Mouse (Mus musculus): Measurements from ENCODE around the gene Glb1. TPM values are rescaled to one million over a fixed set of nuclear protein-coding genes. Genes with fewer than 3 reads are reported as not detected.
"Not testable (repeated sequence)": the region's sequence is repeated elsewhere in the genome, so short reads cannot be mapped to it uniquely, and the experiment has no call there.

Glb1 gene
- 22.9 and 26.9 TPM in 2 replicates for polyA plus RNA-seq (2015; fragmentation: Nextera tagmentation; extraction: Ambion mirVana)

DNA sequence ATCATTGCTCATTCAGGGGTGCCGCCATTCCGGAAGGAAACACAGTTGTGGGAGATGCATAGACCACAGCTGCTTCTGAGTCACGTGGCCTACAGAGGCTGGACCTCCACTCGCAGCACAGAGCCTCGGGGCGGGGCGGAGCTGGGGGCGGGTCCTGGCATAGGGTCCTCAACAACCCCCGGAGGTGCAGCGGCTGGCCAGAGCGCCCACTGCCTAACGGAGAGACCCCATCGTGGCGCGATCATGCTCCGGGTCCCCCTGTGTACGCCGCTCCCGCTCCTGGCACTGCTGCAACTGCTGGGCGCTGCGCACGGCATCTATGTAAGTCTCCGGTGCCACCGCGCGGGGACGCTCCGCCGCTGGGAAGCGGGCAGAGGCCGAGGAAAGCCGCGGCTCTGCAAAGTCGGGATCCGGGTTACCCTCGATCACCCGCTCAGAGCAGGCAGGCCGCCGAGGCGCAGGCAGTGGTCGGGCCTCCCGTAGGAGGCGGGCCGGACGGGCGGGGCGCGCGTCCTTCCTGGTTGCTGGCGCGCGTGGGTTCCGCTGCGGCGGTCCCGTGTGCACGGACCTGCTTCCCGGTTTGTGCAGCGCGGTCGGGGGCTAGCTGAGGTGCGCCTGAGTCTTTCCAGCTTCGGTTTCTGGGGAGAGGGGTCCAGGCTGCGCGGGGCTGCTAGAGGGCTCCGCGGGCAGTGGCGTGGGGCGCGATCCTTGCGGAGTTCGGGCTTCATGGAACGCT, at the start of gene Glb1, which contains the start of gene Tmppe:
Gene Glb1 (plus strand): TSS at position 128 of the 736 bp plus-strand sequence.
Gene Tmppe (plus strand): TSS at position 157 of the 736 bp plus-strand sequence.
- ATAC-seq (ENCODE audit: low read depth) = peak; percentile 99
- H3K36me3 ChIP-seq = peaks cover 22% of the 10 kb centered on the region

DNA sequence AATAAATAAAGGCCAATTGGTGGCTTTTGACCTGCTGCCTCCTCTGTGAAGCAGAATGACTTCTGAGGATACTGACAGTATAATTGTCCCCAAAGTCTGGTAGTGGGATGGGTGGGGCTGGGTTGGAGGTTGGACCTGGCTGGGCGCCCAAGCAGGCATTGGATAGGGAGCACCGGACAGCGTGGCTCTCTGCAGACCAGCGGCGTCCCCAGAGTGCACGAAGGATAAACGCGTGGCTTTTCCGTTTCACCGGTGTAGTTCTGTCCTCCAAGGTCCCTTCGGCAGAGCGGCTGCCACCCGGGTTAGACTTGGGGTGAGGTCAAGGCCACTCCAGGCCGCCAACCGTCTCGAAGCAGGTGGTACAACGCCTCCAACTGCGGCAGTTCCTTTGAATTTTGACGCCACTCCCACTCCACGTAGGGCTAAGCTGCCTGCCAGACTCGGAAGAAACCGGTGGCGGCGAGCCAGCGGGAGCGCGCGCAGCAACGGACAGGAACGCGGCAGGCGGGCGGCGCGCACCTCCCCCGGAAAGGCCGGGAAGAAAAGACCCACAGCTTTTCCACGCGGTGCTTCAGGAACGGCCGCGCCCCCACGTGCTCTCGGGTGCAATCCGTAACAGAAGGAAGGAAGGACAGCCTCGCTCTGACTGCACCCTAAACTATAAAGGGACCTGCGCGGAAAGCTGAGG, 32.9 kb upstream of the Glb1 start:
- Histone ChIP-seq H3K4me1 (replicated peaks) (peaks cover 12% of the 10 kb centered on the region; the same call in 1 of the 2 replicates), H3K36me3 (no peaks in the 10 kb centered on the region), H3K9me3 (no peaks in the 10 kb centered on the region), H3K27ac (replicated peaks) (0 out of 2 replicates have a peak overlapping the region, but pooled peaks have one; percentile 7), H3K9ac (peak overlapping the region; percentile 76), H3K4me3 (peak overlapping the region; percentile 54), H3K27me3 (peaks cover 14% of the 10 kb centered on the region), H3K4me2 (peak overlapping the region; percentile 86)
- WGBS = 1% methylated on average over 48 of the region's 48 CpGs
- ATAC-seq (ENCODE audit: low read depth) = peak; percentile 86

More for the DNA sequence above, at the start of gene Glb1, which contains the start of gene Tmppe:
- peak within 1 kb of the TSS; percentile 92 for H3K27ac ChIP-seq (replicated peaks)
- WGBS = under 1% methylated on average over 73 of the region's 73 CpGs
- peaks cover 13% of the 10 kb centered on the region for H3K4me1 ChIP-seq (replicated peaks)
- peaks cover 15% of the 10 kb centered on the region for H3K9me3 ChIP-seq
- H3K27me3 ChIP-seq = 0 out of 2 replicates have a peak, but pooled peaks cover 3% of the 10 kb centered on the region
- peak within 1 kb of the TSS; percentile 80 for H3K4me2 ChIP-seq
- H3K9ac ChIP-seq = peak within 1 kb of the TSS; percentile 80
- peak within 1 kb of the TSS; percentile 86 for H3K4me3 ChIP-seq

DNA sequence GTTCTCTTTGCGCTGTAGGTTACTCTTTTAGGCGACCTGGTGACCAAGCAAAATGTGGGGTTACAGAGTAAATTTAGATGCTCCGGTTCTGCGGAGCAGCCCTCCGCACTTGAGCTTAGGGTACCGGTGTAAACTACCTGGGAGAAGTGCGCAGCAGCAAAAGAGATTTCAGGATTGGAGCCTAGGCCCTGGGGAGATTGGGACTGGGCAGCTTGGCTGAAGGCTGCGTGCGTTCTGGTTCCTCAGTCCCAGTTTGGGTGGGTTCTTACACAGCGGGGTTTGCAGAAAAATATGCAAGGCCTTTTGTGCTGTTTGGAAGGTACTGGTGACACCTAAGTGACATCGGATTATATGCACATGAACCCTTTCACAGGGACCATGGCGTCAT, 32.4 kb upstream of the Glb1 start:
- Histone ChIP-seq H3K36me3 (no peaks in the 10 kb centered on the region), H3K27ac (replicated peaks) (0 out of 2 replicates have a peak overlapping the region, but pooled peaks have one; percentile 7), H3K4me3 (peak overlapping the region; percentile 54), H3K4me1 (replicated peaks) (peaks cover 12% of the 10 kb centered on the region; the same call in 1 of the 2 replicates), H3K4me2 (peak overlapping the region; percentile 86), H3K27me3 (peaks cover 14% of the 10 kb centered on the region), H3K9me3 (no peaks in the 10 kb centered on the region), H3K9ac (peak overlapping the region; percentile 76)
- peak; percentile 57 for ATAC-seq (ENCODE audit: low read depth)
- 18% methylated on average over 12 of the region's 12 CpGs for WGBS

DNA sequence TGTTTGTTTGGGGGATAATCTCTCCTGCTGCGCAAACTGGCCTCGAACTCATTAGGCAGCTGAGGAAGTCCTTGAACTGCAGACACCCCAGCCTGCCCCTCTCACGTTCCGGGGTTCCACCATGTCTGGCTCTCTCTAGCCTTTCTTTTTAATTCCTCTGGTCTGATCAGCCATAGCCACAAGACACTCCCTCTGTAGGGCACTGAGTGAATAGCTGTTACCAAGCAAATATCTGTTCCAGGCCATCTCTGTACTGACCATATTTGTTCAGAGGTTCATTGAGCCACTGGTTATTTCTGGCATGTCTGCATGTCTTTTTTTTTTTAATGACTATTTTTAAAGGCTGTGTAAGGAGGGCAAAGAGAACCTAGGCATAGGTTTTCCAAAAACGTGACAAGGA, 31.5 kb upstream of the Glb1 start:
- H3K4me2 ChIP-seq; H3K9me3 ChIP-seq; H3K9ac ChIP-seq; H3K36me3 ChIP-seq; H3K4me3 ChIP-seq; H3K27ac ChIP-seq (replicated peaks): not testable (repeated sequence)
- peaks cover 12% of the 10 kb centered on the region; the same call in 1 of the 2 replicates for H3K4me1 ChIP-seq (replicated peaks)
- peaks cover 14% of the 10 kb centered on the region for H3K27me3 ChIP-seq
- WGBS = 72% methylated on average over 5 of the region's 5 CpGs
- 0 out of 2 replicates have a peak, but pooled peaks have one; percentile 13 for ATAC-seq (ENCODE audit: low read depth)

DNA sequence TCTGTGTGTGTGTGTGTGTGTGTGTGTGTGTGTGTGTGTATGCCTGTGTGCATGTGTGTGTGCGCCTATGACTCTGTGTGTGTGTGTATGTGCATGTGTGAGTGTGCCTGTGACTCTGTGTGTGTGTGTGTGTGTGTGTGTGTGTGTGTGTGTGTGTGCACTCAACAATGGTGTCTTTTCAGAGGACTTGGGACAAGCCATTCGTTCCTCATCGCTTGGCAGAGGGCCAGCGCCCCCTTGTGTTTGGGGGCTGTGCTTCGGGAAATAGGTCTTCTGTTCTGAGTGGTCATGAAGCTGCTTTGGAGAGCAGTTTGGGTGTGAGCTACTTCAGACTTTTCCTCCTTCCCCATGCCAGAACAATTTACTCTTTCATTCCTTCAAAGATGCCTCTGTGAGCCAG, 29.2 kb upstream of the Glb1 start:
- not testable (repeated sequence) for H3K27ac ChIP-seq (replicated peaks); H3K9me3 ChIP-seq; H3K9ac ChIP-seq; H3K27me3 ChIP-seq; H3K4me2 ChIP-seq; H3K4me3 ChIP-seq; H3K36me3 ChIP-seq; ATAC-seq (ENCODE audit: low read depth)
- peaks cover 12% of the 10 kb centered on the region; the same call in 1 of the 2 replicates for H3K4me1 ChIP-seq (replicated peaks)
- WGBS = 22% methylated on average over 5 of the region's 5 CpGs

DNA sequence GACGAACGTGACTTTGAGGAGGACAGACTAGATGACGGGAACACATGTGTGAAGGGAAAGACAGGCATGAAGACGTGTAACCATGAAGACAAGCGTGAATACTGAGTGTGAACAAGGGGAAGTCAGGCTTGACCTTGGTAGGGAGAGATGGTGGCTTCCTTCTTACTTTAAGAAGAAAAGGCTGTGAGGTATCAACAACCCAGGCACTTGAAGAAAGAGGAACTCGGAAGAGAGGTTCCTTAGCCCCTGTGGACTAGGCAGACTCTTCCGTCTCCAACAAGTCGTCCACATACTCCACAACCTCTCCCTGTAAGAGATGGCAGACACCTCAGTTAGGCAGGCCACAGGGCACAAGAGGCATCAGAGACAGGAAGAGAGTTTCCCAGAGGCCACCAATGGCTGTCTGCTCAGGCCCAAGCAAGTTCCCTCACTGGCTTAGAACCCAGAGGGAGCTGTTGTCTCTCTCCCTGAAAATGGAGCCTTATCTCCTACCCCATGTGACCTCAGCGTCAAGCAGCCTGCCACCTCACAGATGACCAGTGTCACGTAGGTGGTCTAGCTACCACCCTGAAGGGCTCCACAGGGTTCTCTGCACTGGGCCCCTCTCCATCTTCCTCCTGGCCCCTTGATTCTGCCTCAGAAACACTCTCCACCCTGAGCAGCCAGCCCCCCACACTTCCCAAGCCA, 25.5 kb upstream of the Glb1 start:
- Histone ChIP-seq H3K27ac (replicated peaks) (no peak overlapping the region), H3K4me1 (replicated peaks) (no peaks in the 10 kb centered on the region), H3K4me2 (no peak overlapping the region), H3K9me3 (no peaks in the 10 kb centered on the region), H3K4me3 (no peak overlapping the region), H3K27me3 (no peaks in the 10 kb centered on the region), H3K9ac (no peak overlapping the region), H3K36me3 (no peaks in the 10 kb centered on the region)
- ATAC-seq (ENCODE audit: low read depth) = no peak
- 89% methylated on average over 10 of the region's 10 CpGs for WGBS

DNA sequence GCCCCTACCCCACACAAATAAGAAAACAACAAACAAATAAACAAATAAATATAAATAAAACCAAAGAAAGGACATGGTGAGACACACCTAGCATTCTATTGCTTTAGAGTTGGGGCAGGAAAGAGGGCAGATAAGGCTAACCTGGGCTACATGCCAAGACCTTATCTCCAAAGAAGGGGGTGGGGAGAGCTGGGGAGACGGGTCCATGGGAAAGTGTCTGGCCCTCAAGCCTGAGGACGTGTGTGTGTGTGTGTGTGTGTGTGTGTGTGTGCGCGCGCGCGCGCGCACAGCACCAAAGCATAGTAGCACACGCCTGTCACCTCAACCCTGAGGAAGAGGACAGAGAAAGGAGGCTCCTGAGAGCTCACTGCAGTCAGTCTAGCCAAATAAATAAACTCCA, 23.7 kb upstream of the Glb1 start:
- Histone ChIP-seq H3K36me3 (no peaks in the 10 kb centered on the region), H3K4me2 (no peak overlapping the region), H3K27me3 (no peaks in the 10 kb centered on the region), H3K9me3 (no peaks in the 10 kb centered on the region), H3K9ac (no peak overlapping the region), H3K4me1 (replicated peaks) (no peaks in the 10 kb centered on the region), H3K4me3 (no peak overlapping the region), H3K27ac (replicated peaks) (no peak overlapping the region)
- 96% methylated on average over 10 of the region's 10 CpGs for WGBS
- no peak for ATAC-seq (ENCODE audit: low read depth)

DNA sequence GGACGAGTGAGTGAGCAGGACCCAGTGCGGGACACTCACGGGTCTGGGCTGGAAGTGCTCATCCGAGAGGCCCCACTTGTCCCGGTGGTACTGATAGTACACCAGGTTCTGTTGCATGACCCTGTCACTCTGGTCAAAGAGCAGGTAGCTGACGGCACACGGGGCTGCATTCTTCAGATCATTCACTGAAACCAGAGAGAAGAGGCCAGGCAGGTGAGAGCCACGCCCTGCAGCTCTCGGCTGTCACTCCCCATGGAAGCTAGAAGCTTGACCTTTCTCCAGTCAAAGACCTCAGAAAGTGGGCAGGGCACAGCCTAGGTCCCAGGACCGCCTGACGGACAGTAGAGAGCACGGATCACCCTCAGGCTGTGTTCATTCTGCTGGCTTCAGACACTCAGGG, 21.0 kb upstream of the Glb1 start:
- H3K4me2 ChIP-seq = no peak overlapping the region
- WGBS = 90% methylated on average over 12 of the region's 12 CpGs
- no peaks in the 10 kb centered on the region for H3K27me3 ChIP-seq
- H3K27ac ChIP-seq (replicated peaks) = no peak overlapping the region
- no peak for ATAC-seq (ENCODE audit: low read depth)
- no peaks in the 10 kb centered on the region for H3K4me1 ChIP-seq (replicated peaks)
- H3K4me3 ChIP-seq = no peak overlapping the region
- no peak overlapping the region for H3K9ac ChIP-seq
- no peaks in the 10 kb centered on the region for H3K9me3 ChIP-seq
- H3K36me3 ChIP-seq = no peaks in the 10 kb centered on the region

DNA sequence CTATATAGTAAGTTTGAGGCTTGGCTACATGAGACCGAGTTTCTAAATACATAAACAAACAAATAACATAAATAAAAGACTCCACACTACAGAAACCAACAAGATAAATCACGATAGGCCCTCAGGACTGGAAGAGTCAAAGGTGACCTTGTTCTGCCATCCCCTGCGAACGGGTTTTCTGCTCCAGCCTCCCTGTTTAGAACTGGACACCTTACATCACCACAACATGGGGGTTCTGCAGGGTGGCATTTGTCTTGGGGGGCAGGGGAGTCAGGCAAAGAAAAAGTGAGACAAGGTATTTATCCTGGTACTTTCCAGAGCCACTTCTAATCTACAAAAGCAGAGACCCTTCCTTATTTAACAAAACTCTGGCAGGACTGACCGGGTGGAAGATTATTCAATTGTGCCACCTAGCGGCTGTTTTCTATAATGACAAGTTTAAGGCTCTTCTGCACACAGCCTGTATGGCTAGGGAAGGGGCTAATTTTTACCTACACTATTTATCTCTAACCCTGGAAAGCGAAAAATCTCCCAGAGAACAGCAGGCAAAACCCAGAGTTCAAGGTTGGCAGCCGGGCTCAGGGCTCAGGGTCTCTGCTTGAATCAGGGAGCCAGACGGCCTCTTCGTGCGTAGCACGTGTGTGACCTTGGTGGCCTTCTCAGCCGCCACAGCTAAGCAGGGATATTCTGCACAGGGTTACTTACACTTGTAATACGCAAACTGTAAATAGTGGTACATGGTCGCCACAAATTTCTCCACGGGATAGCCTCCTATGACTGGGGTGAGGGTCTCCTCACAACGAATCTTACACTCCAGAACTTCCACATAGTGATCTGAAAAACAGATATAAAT, 19.8 kb upstream of the Glb1 start:
- no peak overlapping the region for H3K4me2 ChIP-seq
- peak; percentile 69; the same call in 1 of the 2 replicates for ATAC-seq (ENCODE audit: low read depth)
- H3K27ac ChIP-seq (replicated peaks) = no peak overlapping the region
- H3K4me1 ChIP-seq (replicated peaks) = no peaks in the 10 kb centered on the region
- 71% methylated on average over 17 of the region's 17 CpGs for WGBS
- no peak overlapping the region for H3K4me3 ChIP-seq
- no peak overlapping the region for H3K9ac ChIP-seq
- no peaks in the 10 kb centered on the region for H3K27me3 ChIP-seq
- no peaks in the 10 kb centered on the region for H3K36me3 ChIP-seq
- H3K9me3 ChIP-seq = no peaks in the 10 kb centered on the region

DNA sequence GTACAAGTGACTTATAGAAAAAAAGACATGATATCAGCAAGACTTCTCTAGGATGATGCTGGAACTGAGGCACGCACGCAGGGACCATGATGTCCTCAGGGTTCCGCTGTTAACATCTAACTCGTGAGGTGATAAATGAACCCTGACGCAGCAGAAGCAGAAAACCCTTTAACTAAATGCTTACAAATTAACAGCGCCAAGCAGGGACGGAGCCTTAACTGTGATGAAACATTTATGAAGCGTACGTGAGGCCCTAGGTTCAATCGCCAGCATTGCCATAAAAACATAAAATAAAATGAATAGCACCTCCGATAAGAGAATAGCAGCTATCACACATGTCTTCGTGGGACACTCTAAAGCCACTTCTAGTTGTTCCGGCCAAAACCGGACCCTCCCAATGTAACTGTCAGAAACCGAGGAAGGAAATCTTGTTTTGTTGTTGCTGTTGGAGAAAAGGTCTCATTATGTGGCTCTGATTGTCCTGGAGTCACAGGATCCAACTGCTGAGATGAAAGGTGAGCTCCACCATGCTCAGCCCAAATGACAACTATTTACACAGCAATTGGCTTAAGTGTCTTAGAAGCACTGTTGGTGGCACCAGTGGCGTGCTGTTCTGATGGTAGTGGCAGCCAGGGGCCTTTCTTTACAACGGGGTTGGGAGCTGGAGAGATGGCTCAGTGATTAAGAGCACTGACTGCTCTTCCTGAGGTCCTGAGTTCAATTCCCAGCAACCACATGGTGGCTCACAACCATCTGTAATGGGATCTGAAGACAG, 17.8 kb upstream of the Glb1 start:
- Histone ChIP-seq H3K4me2 (no peak overlapping the region), H3K9me3 (no peaks in the 10 kb centered on the region), H3K4me1 (replicated peaks) (no peaks in the 10 kb centered on the region), H3K27ac (replicated peaks) (no peak overlapping the region), H3K4me3 (no peak overlapping the region), H3K9ac (no peak overlapping the region), H3K36me3 (no peaks in the 10 kb centered on the region), H3K27me3 (no peaks in the 10 kb centered on the region)
- WGBS = 50% methylated on average over 17 of the region's 17 CpGs
- no peak for ATAC-seq (ENCODE audit: low read depth)

DNA sequence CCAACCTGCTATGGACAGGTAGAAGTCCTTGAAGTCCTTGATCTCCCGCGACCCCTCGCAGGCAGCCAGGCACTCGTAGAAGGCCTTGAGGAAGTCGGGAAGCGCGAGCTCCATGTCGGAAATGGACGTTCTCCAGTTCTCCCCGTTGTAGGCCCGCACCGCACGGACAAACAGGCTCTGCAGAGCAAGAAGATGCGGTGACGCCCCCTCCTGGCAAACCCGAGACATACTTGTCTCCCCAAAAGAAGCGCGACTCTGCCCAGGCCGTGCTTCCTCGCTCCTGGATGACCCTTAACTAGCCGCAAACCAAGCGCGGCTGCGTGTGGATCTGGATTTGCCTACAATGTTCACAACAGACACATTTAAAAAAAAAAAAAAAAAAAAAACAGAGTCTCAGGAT, 16.2 kb upstream of the Glb1 start:
- no peaks in the 10 kb centered on the region for H3K36me3 ChIP-seq
- no peak for ATAC-seq (ENCODE audit: low read depth)
- WGBS = 92% methylated on average over 24 of the region's 24 CpGs
- no peaks in the 10 kb centered on the region for H3K9me3 ChIP-seq
- no peak overlapping the region for H3K4me2 ChIP-seq
- H3K9ac ChIP-seq = no peak overlapping the region
- H3K4me3 ChIP-seq = no peak overlapping the region
- no peaks in the 10 kb centered on the region for H3K27me3 ChIP-seq
- no peaks in the 10 kb centered on the region for H3K4me1 ChIP-seq (replicated peaks)
- no peak overlapping the region for H3K27ac ChIP-seq (replicated peaks)
